Mouse (Mus musculus) midbrain, postnatal 0 days (tissue): Measurements from ENCODE around the gene Olfr109. TPM values are rescaled to one million over a fixed set of nuclear protein-coding genes. Genes with fewer than 3 reads are reported as not detected.

Experiments used
- ATAC-seq: fragments of 200-750 bp; cut with Nextera tagmentation; 2 replicates; pipeline ENCODE4 v1.8.0; 2017; ENCODE audit warnings: moderate number of reproducible peaks, mild to moderate bottlenecking, moderate TSS enrichment, moderate library complexity; ENCODE audit not compliant: low FRiP score
- DNase-seq: peaks from one replicate; pipeline ENCODE4 v3.0.0-alpha.2; 2015; ENCODE audit warnings: low spot score
- H3K27ac ChIP-seq: fragments of 300-500 bp; sonication (generic); 2 replicates; pipeline ENCODE4 v1.5.1; 2014; ENCODE audit warnings: low read depth, mild to moderate bottlenecking, low read length, mixed read lengths
- H3K27me3 ChIP-seq: fragments of 300-500 bp; sonication (generic); 2 replicates; pipeline ENCODE4 v1.6.1; 2014; ENCODE audit warnings: low read length, control low read depth, mixed read lengths; ENCODE audit not compliant: insufficient read depth
- H3K36me3 ChIP-seq: fragments of 300-500 bp; sonication (generic); 2 replicates; pipeline ENCODE4 v1.6.1; 2014; ENCODE audit warnings: low read length, control low read depth, mixed read lengths; ENCODE audit not compliant: insufficient read depth
- H3K4me1 ChIP-seq: fragments of 300-500 bp; sonication (generic); 2 replicates; pipeline ENCODE4 v1.6.1; 2014; ENCODE audit warnings: mild to moderate bottlenecking, control low read depth, antibody characterized with exemption, low read length, mixed read lengths; ENCODE audit not compliant: insufficient read depth
- H3K4me2 ChIP-seq: fragments of 300-500 bp; sonication (generic); 2 replicates; pipeline ENCODE4 v1.6.1; 2014; ENCODE audit warnings: low read depth, mild to moderate bottlenecking, low read length, mixed read lengths; ENCODE audit not compliant: poor library complexity, severe bottlenecking
- H3K4me3 ChIP-seq: fragments of 300-500 bp; sonication (generic); 2 replicates; pipeline ENCODE4 v1.5.1; 2014; ENCODE audit warnings: low read depth, mild to moderate bottlenecking, low read length, moderate library complexity
- H3K9ac ChIP-seq: fragments of 300-500 bp; sonication (generic); replicated peaks from 2 replicates; pipeline ENCODE4 v1.6.1; 2014; ENCODE audit warnings: mild to moderate bottlenecking, low read length, moderate library complexity, mixed read lengths; ENCODE audit not compliant: poor library complexity, severe bottlenecking
- H3K9me3 ChIP-seq: fragments of 300-500 bp; sonication (generic); 2 replicates; pipeline ENCODE4 v1.6.1; 2016; ENCODE audit warnings: low read length, control low read depth
- CTCF ChIP-seq: IDR thresholded peaks from 2 replicates; pipeline ENCODE4 v1.5.1; 2016; ENCODE audit warnings: antibody characterized with exemption, mild to moderate bottlenecking
- WGBS: fragments of 180-500 bp; shearing (Covaris S2); extraction: QIAGEN DNeasy Blood & Tissue Kit; methylation state at CpG from one replicate; pipeline ENCODE4 v1.1.7; 2014; 5-methylcytosine and 5-hydroxymethylcytosine counted together
- polyA plus RNA-seq: library from polyadenylated mRNA; unstranded; fragments of >200 nt; fragmentation: Nextera tagmentation; extraction: Ambion mirVana; gene quantifications from 2 replicates; pipeline ENCODE4 v1.2.1, GENCODE M21; 2015
- total RNA-seq: library from RNA; depleted of rRNA; stranded (reverse); fragments of >200 nt; gene quantifications from 2 replicates; pipeline ENCODE4 v1.2.3, GENCODE M21; 2014; rRNA removed

The Olfr109 gene
- total RNA-seq: not detected in 2 replicates
- polyA plus RNA-seq: not detected in 2 replicates

GRCm38 (mm10) chr17:37458616-37459015 is at the start of gene Olfr109:
Olfr109 (plus strand) TSS chr17:37458916.
- no peak for ATAC-seq

GRCm38 (mm10) chr17:37413380-37413779 is 45.3 kb upstream of the Olfr109 start:
- TF ChIP-seq CTCF: no peak
- no peak for ATAC-seq

More at GRCm38 (mm10) chr17:37458616-37459015, at the start of gene Olfr109:
- Histone ChIP-seq H3K4me2 (no peak within 1 kb of the TSS), H3K9ac (no peak within 1 kb of the TSS), H3K4me3 (no peak within 1 kb of the TSS), H3K4me1 (no peaks in the 10 kb centered on the region), H3K27ac (no peak within 1 kb of the TSS), H3K9me3 (no peaks in the 10 kb centered on the region), H3K27me3 (no peaks in the 10 kb centered on the region), H3K36me3 (no peaks in the 10 kb centered on the region)
- TF ChIP-seq CTCF: no peak
- DNase-seq: no peak
- 93% methylated on average over 1 of the region's 1 CpGs for WGBS

GRCm38 (mm10) chr17:37445180-37445579 is 13.5 kb upstream of the Olfr109 start, which contains the start of gene Olfr108:
Olfr108 (plus strand) TSS chr17:37445480.
- Histone ChIP-seq H3K4me2 (no peak within 1 kb of the TSS), H3K4me3 (no peak within 1 kb of the TSS), H3K27ac (no peak within 1 kb of the TSS), H3K36me3 (no peaks in the 10 kb centered on the region), H3K4me1 (no peaks in the 10 kb centered on the region), H3K9ac (no peak within 1 kb of the TSS), H3K9me3 (no peaks in the 10 kb centered on the region), H3K27me3 (no peaks in the 10 kb centered on the region)
- no peak for DNase-seq
- no peak for TF ChIP-seq CTCF
- no peak for ATAC-seq
- 80% methylated on average over 1 of the region's 1 CpGs for WGBS

More at GRCm38 (mm10) chr17:37413380-37413779, 45.3 kb upstream of the Olfr109 start:
- Histone ChIP-seq H3K4me3 (no peak overlapping the region), H3K4me1 (no peaks in the 10 kb centered on the region), H3K27ac (no peak overlapping the region), H3K9ac (no peak overlapping the region), H3K36me3 (no peaks in the 10 kb centered on the region), H3K9me3 (no peaks in the 10 kb centered on the region), H3K27me3 (no peaks in the 10 kb centered on the region), H3K4me2 (no peak overlapping the region)
- DNase-seq: no peak

- H3K36me3 ChIP-seq: no peaks in the 10 kb centered on the region
- no peak within 1 kb of the TSS for H3K4me2 ChIP-seq
- DNase-seq (no peak), ATAC-seq (no peak)
- WGBS: 81% methylated on average over 2 of the region's 2 CpGs
- no peak within 1 kb of the TSS for H3K27ac ChIP-seq
- H3K27me3 ChIP-seq: no peaks in the 10 kb centered on the region
- 0 out of 2 replicates have a peak, but pooled peaks cover 3% of the 10 kb centered on the region for H3K9me3 ChIP-seq
- H3K4me3 ChIP-seq: no peak within 1 kb of the TSS
- TF ChIP-seq CTCF: no peak
- H3K4me1 ChIP-seq: no peaks in the 10 kb centered on the region
- H3K9ac ChIP-seq: no peak within 1 kb of the TSS
Observed at GRCm38 (mm10) chr17:37483452-37483851, 24.7 kb downstream of the Olfr109 start, which contains the start of gene H2-M2. H2-M2 (minus strand) TSS chr17:37483552.

- ATAC-seq (no peak), DNase-seq (no peak)
- no peaks in the 10 kb centered on the region for H3K27me3 ChIP-seq
- no peak for TF ChIP-seq CTCF
- no peaks in the 10 kb centered on the region for H3K36me3 ChIP-seq
- WGBS: 62% methylated on average over 1 of the region's 1 CpGs
- H3K27ac ChIP-seq: no peak within 1 kb of the TSS
- no peaks in the 10 kb centered on the region for H3K9me3 ChIP-seq
- no peaks in the 10 kb centered on the region for H3K4me1 ChIP-seq
- H3K4me2 ChIP-seq: no peak within 1 kb of the TSS
- no peak within 1 kb of the TSS for H3K4me3 ChIP-seq
- no peak within 1 kb of the TSS for H3K9ac ChIP-seq
Observed at GRCm38 (mm10) chr17:37491930-37492518, 33.3 kb downstream of the Olfr109 start, which contains the start of gene Olfr110. Olfr110 (plus strand) TSS chr17:37492468.

- 89% methylated on average over 4 of the region's 4 CpGs for WGBS
- no peak for ATAC-seq
- Histone ChIP-seq H3K4me3 (no peak within 1 kb of the TSS), H3K9ac (no peak within 1 kb of the TSS), H3K4me1 (no peaks in the 10 kb centered on the region), H3K4me2 (no peak within 1 kb of the TSS), H3K9me3 (no peaks in the 10 kb centered on the region), H3K27ac (no peak within 1 kb of the TSS), H3K36me3 (no peaks in the 10 kb centered on the region), H3K27me3 (no peaks in the 10 kb centered on the region)
- TF ChIP-seq CTCF: no peak
- no peak for DNase-seq
Observed at GRCm38 (mm10) chr17:37507730-37508129, 49.0 kb downstream of the Olfr109 start, which contains the start of gene Olfr111. Olfr111 (plus strand) TSS chr17:37508030.

Other genes with a start within 250 kb of the Olfr109 start
- not detected in 2 replicates for gene Olfr95, start 245.8 kb upstream of the Olfr109 start, total RNA-seq
- 0.02 TPM in 1 of 2 replicates, not detected in the other for gene Olfr95, start 245.8 kb upstream of the Olfr109 start, polyA plus RNA-seq
- not detected in 2 replicates for gene Olfr96, start 238.8 kb upstream of the Olfr109 start, total RNA-seq
- not detected in 2 replicates for gene Olfr96, start 238.8 kb upstream of the Olfr109 start, polyA plus RNA-seq
- gene Olfr97, start 221.6 kb upstream of the Olfr109 start, total RNA-seq: not detected in 2 replicates
- not detected in 2 replicates for gene Olfr97, start 221.6 kb upstream of the Olfr109 start, polyA plus RNA-seq
- not detected in 2 replicates for gene Olfr98, start 195.2 kb upstream of the Olfr109 start, total RNA-seq
- gene Olfr98, start 195.2 kb upstream of the Olfr109 start, polyA plus RNA-seq: not detected in 2 replicates
- 1.6 TPM in 2 replicates for gene H2-M3, start 188.7 kb upstream of the Olfr109 start, total RNA-seq
- 2.5 and 2.6 TPM in 2 replicates for gene H2-M3, start 188.7 kb upstream of the Olfr109 start, polyA plus RNA-seq
- gene Olfr99, start 175.5 kb upstream of the Olfr109 start, total RNA-seq: not detected in 2 replicates
- not detected in 2 replicates for gene Olfr99, start 175.5 kb upstream of the Olfr109 start, polyA plus RNA-seq
- not detected in 2 replicates for gene Olfr101, start 154.6 kb upstream of the Olfr109 start, total RNA-seq
- gene Olfr101, start 154.6 kb upstream of the Olfr109 start, polyA plus RNA-seq: not detected in 2 replicates
- gene Olfr102, start 141.9 kb upstream of the Olfr109 start, total RNA-seq: not detected in 2 replicates
- not detected in 2 replicates for gene Olfr102, start 141.9 kb upstream of the Olfr109 start, polyA plus RNA-seq
- not detected in 2 replicates for gene Olfr103, start 119.2 kb upstream of the Olfr109 start, total RNA-seq
- gene Olfr103, start 119.2 kb upstream of the Olfr109 start, polyA plus RNA-seq: not detected in 2 replicates
- 0.33 TPM in 1 of 2 replicates, not detected in the other for gene Olfr104-ps, start 99.3 kb upstream of the Olfr109 start, total RNA-seq
- not detected in 2 replicates for gene Olfr104-ps, start 99.3 kb upstream of the Olfr109 start, polyA plus RNA-seq
- not detected in 2 replicates for gene Olfr105-ps, start 79.9 kb upstream of the Olfr109 start, total RNA-seq
- not detected in 2 replicates for gene Olfr105-ps, start 79.9 kb upstream of the Olfr109 start, polyA plus RNA-seq
- not detected in 2 replicates for gene Olfr106-ps, start 68.5 kb upstream of the Olfr109 start, total RNA-seq
- not detected in 2 replicates for gene Olfr106-ps, start 68.5 kb upstream of the Olfr109 start, polyA plus RNA-seq
- gene Olfr107, start 59.7 kb upstream of the Olfr109 start, total RNA-seq: not detected in 2 replicates
- gene Olfr107, start 59.7 kb upstream of the Olfr109 start, polyA plus RNA-seq: not detected in 2 replicates
- gene Olfr108, start 13.4 kb upstream of the Olfr109 start, total RNA-seq: not detected in 2 replicates
- gene Olfr108, start 13.4 kb upstream of the Olfr109 start, polyA plus RNA-seq: not detected in 2 replicates
- gene H2-M2, start 24.6 kb downstream of the Olfr109 start, total RNA-seq: not detected in 2 replicates
- not detected in 2 replicates for gene H2-M2, start 24.6 kb downstream of the Olfr109 start, polyA plus RNA-seq
- gene Olfr110, start 33.6 kb downstream of the Olfr109 start, total RNA-seq: not detected in 2 replicates
- not detected in 2 replicates for gene Olfr110, start 33.6 kb downstream of the Olfr109 start, polyA plus RNA-seq
- gene Olfr111, start 49.1 kb downstream of the Olfr109 start, total RNA-seq: 0.14 TPM in 1 of 2 replicates, not detected in the other
- not detected in 2 replicates for gene Olfr111, start 49.1 kb downstream of the Olfr109 start, polyA plus RNA-seq
- gene Olfr112, start 110.5 kb downstream of the Olfr109 start, total RNA-seq: not detected in 2 replicates
- not detected in 2 replicates for gene Olfr112, start 110.5 kb downstream of the Olfr109 start, polyA plus RNA-seq
- not detected in 2 replicates for gene Olfr113, start 118.7 kb downstream of the Olfr109 start, total RNA-seq
- not detected in 2 replicates for gene Olfr113, start 118.7 kb downstream of the Olfr109 start, polyA plus RNA-seq
- not detected in 2 replicates for gene Olfr114, start 133.8 kb downstream of the Olfr109 start, total RNA-seq
- gene Olfr114, start 133.8 kb downstream of the Olfr109 start, polyA plus RNA-seq: not detected in 2 replicates
- gene Olfr115, start 168.2 kb downstream of the Olfr109 start, total RNA-seq: not detected in 2 replicates
- gene Olfr115, start 168.2 kb downstream of the Olfr109 start, polyA plus RNA-seq: not detected in 2 replicates
- not detected in 2 replicates for gene Olfr116, start 168.3 kb downstream of the Olfr109 start, total RNA-seq
- gene Olfr116, start 168.3 kb downstream of the Olfr109 start, polyA plus RNA-seq: not detected in 2 replicates
- not detected in 2 replicates for gene Olfr117, start 204.9 kb downstream of the Olfr109 start, total RNA-seq
- gene Olfr117, start 204.9 kb downstream of the Olfr109 start, polyA plus RNA-seq: not detected in 2 replicates
- not detected in 2 replicates for gene Olfr118, start 208.1 kb downstream of the Olfr109 start, total RNA-seq
- not detected in 2 replicates for gene Olfr118, start 208.1 kb downstream of the Olfr109 start, polyA plus RNA-seq
- gene Olfr119, start 237.6 kb downstream of the Olfr109 start, total RNA-seq: not detected in 2 replicates
- not detected in 2 replicates for gene Olfr119, start 237.6 kb downstream of the Olfr109 start, polyA plus RNA-seq